Mouse (Mus musculus) kidney, adult 9 months (tissue): ENCODE measurements around the gene Tsacc.

Source experiments
- DNase-seq: peaks from one replicate; pipeline ENCODE4 v3.0.0; 2022

Tsacc gene

DNA sequence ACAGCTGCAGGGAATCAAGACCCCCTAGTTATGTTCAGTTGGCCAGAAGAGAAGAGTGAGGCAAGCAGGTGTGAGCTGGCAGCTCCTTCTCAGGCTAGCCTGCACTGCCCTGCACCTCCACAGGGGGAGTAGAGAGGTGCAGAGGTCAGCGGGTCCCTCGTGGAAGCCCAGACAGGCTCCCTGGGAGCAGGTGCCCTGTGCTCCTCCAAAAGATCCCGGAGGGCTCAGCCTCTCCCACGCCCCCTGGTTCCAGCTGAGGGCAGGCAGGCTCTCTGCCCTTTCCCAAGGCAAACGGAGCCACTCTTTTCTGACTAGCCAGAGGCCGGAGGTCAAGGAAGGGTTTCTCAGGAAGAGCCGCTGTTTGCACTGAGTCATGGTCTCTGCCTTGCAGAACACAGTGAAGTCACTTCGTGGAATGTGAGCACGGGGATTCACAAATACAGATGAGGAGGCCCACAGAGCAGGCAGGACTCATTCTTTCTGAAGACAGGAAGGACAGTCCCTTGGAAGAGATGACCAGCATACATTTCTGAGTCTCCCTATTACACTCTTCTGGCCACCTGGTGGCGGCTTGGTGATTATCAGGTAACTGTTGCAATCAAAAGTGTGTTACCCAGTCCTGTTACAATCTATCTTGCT lies 59.1 kb downstream of the Tsacc start:
- DNase-seq: peak; percentile 28

DNA sequence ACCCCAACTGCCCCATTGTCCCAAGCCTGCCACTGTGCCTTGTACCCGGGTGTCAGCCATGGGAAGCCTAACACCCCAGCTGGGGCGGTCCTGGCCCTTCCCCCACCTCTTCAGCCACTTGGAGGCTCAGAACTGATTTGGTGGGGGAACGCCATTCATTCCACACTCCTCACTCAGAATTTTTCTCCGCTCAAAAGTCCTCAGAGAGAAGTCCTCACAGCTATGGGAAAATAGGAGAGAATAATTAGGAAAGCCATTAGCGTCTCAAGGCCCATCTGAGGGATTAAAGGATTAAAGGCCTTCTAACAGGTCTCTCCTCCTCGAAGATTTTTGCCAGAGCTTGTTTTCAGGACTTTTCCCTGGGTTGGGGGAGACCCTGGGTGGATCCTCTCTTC lies 59.6 kb downstream of the Tsacc start:
- no peak for DNase-seq

DNA sequence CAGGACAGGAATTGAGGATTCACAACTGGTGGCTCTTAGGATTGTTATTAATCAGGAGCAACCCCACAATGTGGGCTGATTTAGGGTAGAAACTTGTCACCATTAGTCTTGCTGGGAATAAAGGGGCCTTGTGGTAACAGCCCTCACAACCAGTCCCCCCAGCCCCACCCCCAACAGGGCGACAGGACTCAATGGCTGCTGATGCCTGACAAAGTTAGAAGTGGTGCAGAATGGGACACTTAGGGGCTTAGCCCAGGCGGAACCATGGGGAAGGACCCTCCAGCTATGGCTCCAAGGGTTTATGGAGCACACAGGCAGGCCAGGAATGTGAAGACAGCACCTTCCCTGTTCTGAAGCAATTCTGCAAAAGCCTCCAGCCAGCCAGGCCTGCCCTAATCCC lies 61.2 kb downstream of the Tsacc start:
- DNase-seq: no peak

DNA sequence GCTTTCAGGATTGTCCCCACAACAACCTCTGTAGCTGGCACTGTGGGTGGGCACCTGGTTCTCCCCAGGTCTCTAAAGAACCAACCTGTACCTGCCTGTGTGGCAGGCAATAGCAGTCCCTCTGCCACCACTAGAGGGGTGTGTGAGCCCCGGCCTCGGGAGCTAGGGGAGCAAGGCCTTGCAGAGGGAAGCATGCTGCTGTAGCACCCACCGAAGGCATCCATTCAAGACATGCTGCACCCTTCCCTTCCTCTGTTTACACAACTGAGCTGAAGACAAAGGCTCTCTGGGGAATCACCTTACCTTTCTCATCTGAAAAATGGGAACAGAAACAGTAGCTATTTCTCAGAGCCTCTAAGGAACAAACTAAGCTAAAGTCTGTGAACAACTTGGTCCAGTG lies 61.6 kb downstream of the Tsacc start:
- DNase-seq: no peak

DNA sequence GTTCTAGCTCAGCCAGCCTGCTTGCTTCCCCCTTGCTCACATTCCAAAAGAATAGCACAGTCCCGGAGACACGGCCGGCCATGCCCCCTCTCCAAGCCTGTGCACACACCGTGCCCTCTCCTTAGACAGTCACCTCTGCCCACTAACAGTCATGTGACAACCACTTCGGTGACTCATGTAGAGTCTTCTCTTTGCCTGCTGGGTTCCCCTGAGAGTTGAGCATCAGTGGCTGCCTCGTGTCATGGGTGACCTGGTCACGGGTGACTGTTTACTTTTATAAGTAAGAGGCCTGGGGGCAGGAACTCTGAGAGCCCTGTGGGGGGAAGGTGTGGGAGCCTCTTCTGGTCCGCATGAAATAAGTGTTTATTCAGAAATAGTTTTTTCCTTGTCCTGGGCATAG lies 62.8 kb downstream of the Tsacc start:
- no peak for DNase-seq

DNA sequence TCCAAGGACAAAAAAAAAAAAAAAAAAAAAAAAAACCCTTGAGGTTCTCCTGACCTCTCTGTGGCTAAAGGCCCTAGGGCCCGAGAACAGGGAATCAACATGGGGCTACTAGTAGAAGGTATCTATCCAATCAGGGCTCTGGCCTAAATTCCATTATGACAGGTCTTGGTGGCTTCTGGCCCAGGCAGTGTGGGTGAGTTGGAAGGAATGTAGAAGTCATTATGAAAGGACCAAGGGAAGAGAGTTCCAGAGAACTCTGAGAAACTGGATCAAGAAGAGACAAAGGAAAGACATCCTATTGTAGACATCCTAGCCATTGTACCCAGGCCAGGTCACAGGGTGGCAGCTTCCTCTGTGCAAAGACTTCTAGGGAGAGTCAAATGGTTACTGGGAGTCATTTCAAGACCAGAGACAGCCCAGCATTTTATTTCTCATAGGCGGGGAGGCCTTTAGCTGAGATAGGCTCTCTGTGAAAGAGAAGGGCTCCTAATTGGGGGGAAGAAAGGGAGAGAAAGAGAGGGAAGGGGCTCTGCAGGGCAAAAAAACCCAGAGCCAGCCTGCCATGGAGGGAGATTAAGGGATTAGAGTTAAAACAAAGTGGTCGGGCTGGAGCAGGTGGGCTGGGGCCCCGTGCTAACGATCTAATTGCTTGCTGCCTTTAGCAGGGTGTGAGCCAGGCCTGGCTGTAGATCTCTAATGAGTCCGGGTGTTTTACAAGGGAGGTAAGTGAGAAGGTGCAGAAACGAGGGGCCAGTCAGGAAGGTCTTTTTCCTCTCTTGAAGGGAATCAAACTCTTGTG lies 63.7 kb downstream of the Tsacc start:
- no peak for DNase-seq
